Mouse (Mus musculus): ENCODE data around the gene Olfr1065.

DNA sequence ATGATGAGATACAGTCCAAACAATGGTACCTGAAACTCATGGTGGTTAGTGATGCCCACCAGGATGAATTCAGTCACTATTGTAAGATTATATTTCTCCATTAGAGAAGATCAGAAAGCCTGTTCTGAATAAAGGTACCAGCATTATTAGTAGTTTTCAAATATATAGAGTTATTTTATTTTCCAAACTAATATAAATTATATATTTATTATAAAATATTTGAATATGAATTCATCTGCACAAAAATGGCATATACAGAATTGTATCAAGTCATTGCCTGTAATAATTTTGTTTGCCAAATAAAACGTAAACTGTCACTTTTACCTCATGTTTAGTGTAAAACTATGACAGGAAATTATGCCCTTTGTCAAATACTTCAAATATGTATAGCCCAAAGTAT is 36.4 kb downstream of the Olfr1065 start, which contains the start of gene Olfr1061:
- TF ChIP-seq CHD2 (IDR thresholded peaks at IDR 0.05; ENCODE audit: low read depth, low read length) (no peak), MAFK (IDR thresholded peaks at IDR 0.05; ENCODE audit: insufficient read depth, low read depth, low read length) (no peak), ZC3H11A (IDR thresholded peaks at IDR 0.05; ENCODE audit: borderline replicate concordance, low read depth, low read length) (no peak), ZNF384 (IDR thresholded peaks at IDR 0.05; ENCODE audit: low read depth, low read length) (no peak), HCFC1 (IDR thresholded peaks at IDR 0.05; ENCODE audit: borderline replicate concordance, insufficient read depth, low read length) (no peak)
